Mouse (Mus musculus) cortical plate, adult 2 months (tissue): Measurements from ENCODE around the gene Spata31d1b. TPM values are rescaled to one million over a fixed set of nuclear protein-coding genes. Genes with fewer than 3 reads are reported as not detected.

ENCODE experiments used
- H3K27ac ChIP-seq: fragments of 200-500 bp; 2 replicates; pipeline ENCODE4 v1.5.1; 2012; ENCODE audit warnings: low read length, control low read depth, inconsistent platforms; ENCODE audit not compliant: insufficient read depth
- H3K4me1 ChIP-seq: fragments of 200-500 bp; 2 replicates; pipeline ENCODE4 v1.6.1; 2011; ENCODE audit warnings: low read length; ENCODE audit not compliant: control insufficient read depth, insufficient read depth
- H3K4me3 ChIP-seq: fragments of 200-500 bp; 2 replicates; pipeline ENCODE4 v1.5.1; 2011; ENCODE audit warnings: mild to moderate bottlenecking, low read length, control low read depth; ENCODE audit not compliant: insufficient read depth
- CTCF ChIP-seq: fragments of 200-500 bp; IDR thresholded peaks from 2 replicates; pipeline ENCODE4 v1.5.1; 2011; ENCODE audit warnings: mild to moderate bottlenecking, control low read depth, low read length; ENCODE audit not compliant: insufficient read depth; ENCODE audit errors: extremely low read depth
- POLR2A ChIP-seq: fragments of 200-500 bp; IDR thresholded peaks from 2 replicates; pipeline ENCODE4 v1.6.1; 2011; ENCODE audit warnings: mild to moderate bottlenecking, low read length, control low read depth; ENCODE audit not compliant: insufficient read depth; ENCODE audit errors: extremely low read depth
- polyA plus RNA-seq: library from polyadenylated mRNA; depleted of rRNA; stranded (reverse); fragments of >200 nt; gene quantifications from 2 replicates; pipeline ENCODE4 v1.2.3, GENCODE M21; 2012

The Spata31d1b gene
- polyA plus RNA-seq, 1 experiment, result 0.04 TPM

GRCm38 (mm10) chr13:59675151-59676011 lies 36.7 kb upstream of the Spata31d1b start, which contains the start of gene Golm1:
Gene Golm1 (minus strand): TSS chr13:59675811.
- Histone ChIP-seq H3K27ac (peak within 1 kb of the TSS; percentile 75; the same call in 1 of the 2 replicates), H3K4me3 (peak within 1 kb of the TSS; percentile 85), H3K4me1 (no peaks in the 10 kb centered on the region)
- TF ChIP-seq POLR2A (no peak), CTCF (no peak)

DNA sequence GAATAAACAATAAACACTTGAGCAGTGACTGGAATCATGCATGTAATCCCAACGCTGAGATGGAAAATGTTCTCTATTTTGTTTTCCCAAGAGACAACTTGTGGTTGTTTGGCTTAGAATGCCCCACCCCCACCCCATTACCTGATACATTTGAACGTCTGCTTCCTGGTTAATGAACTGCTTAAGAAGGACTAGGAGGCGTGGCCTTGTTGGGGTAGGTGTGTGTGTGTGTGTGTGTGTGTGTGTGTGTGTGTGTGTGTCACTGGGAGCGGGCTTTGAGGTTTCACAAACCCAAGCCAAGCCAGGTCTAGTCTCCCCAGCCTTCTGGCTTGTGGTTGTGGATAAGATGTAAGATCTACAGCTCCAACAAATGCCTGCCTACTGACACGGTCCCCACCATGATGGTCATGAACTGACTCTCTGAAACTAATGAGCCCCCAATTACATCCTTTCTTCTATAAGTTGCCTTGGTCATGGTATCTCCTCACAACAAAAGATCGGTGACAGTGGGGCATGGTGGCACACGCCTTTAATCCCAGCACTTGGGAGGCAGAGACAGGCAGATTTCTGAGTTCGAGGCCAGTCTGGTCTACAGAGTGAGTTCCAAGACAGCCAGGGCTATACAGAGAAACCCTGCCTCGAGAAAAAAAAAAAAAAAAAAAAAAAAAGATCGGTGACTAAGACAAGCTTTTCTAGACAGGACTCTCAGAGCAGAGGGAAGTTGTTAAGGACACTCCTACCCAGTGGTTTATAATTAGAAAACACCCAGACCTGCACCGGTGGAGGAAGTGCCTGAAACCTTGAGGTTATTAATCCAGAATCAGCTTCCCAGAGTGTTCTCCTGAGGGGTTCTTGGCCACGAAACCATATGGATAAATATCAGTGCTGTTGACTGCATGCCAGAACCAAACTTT lies 35.5 kb upstream of the Spata31d1b start:
- Histone ChIP-seq H3K4me1 (no peaks in the 10 kb centered on the region), H3K27ac (no peak overlapping the region), H3K4me3 (no peak overlapping the region; the same call in 1 of the 2 replicates)
- TF ChIP-seq CTCF, result no peak
- no peak for TF ChIP-seq POLR2A

DNA sequence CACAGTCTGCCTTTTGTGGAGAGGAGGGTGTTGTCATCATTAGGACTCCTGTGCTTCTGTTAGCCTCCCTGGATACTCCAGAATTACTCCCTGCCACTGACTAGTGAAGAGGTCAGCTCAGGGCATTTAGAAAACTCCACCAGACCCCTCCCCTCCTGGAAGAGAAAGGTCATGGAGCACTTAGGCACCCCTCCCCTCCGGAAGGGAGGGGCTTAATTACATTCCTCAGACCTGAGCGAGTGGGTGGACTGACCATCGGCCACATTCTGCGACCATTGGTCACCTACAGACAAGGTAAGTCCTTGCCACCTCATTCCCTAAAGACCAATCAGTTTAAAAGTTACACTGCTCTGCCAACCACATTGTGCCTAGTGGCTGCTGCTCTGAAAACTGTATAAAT lies 32.8 kb upstream of the Spata31d1b start:
- no peaks in the 10 kb centered on the region for H3K4me1 ChIP-seq
- no peak for TF ChIP-seq POLR2A
- no peak for TF ChIP-seq CTCF

GRCm38 (mm10) chr13:59679908-59680307 lies 32.2 kb upstream of the Spata31d1b start:
- Histone ChIP-seq H3K4me1 (no peaks in the 10 kb centered on the region), H3K27ac (no peak overlapping the region), H3K4me3 (no peak overlapping the region)
- no peak for TF ChIP-seq POLR2A
- no peak for TF ChIP-seq CTCF

More for the DNA sequence above, 32.8 kb upstream of the Spata31d1b start:
- Histone ChIP-seq H3K27ac (no peak overlapping the region), H3K4me3 (no peak overlapping the region)

- no peaks in the 10 kb centered on the region for H3K4me1 ChIP-seq
- H3K27ac ChIP-seq, result no peak overlapping the region
- TF ChIP-seq CTCF (no peak), POLR2A (no peak)
- no peak overlapping the region for H3K4me3 ChIP-seq
Observed at GRCm38 (mm10) chr13:59682629-59683028, 29.5 kb upstream of the Spata31d1b start.

- TF ChIP-seq CTCF (no peak), POLR2A (no peak)
- Histone ChIP-seq H3K27ac (no peak overlapping the region), H3K4me3 (no peak overlapping the region), H3K4me1 (no peaks in the 10 kb centered on the region)
Observed at GRCm38 (mm10) chr13:59685236-59685635, 26.8 kb upstream of the Spata31d1b start.

DNA sequence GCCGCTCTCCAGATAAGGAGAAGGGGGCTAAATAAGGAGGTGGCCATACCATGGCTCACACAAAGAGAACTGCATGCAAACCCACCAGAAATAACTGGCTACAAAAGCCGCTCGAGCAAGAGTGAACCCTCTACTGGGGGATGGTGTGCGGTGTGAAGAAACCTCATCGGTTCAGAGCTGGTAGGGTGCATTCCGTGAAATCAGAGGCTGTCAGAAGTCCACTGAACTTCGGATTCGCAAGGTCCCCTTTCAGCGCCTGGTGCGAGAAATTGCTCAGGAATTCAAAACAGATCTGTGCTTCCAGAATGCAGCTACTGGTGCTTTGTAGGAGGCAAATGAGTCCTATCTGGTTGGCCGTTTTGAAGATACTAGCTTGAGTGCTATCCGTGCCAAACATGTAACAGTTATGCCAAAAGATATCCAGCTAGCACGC lies 23.7 kb upstream of the Spata31d1b start:
- H3K27ac ChIP-seq, result no peak overlapping the region
- no peak overlapping the region for H3K4me3 ChIP-seq
- no peaks in the 10 kb centered on the region for H3K4me1 ChIP-seq
- TF ChIP-seq POLR2A, result no peak
- TF ChIP-seq CTCF, result no peak

DNA sequence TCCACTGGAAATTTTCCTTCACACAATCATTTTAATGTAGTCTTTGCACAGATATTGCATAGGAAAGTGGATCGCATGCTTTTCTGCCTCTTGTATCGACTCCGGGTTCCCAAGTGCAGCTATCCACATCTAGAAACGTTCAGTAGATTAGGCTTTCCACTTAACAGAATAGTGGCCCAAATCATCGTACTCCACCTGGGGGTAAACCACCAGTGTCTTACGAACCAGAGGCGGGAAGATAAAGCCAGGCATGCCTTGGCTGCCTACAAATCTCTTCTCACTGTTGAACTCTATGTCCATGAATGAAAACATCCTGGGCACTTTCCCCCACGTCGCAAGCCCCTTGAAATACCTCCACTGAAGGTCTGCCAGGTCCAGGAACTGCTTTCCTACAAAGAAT lies 22.8 kb upstream of the Spata31d1b start:
- H3K4me3 ChIP-seq, result no peak overlapping the region
- no peak for TF ChIP-seq POLR2A
- TF ChIP-seq CTCF, result no peak
- no peak overlapping the region for H3K27ac ChIP-seq
- H3K4me1 ChIP-seq, result no peaks in the 10 kb centered on the region

DNA sequence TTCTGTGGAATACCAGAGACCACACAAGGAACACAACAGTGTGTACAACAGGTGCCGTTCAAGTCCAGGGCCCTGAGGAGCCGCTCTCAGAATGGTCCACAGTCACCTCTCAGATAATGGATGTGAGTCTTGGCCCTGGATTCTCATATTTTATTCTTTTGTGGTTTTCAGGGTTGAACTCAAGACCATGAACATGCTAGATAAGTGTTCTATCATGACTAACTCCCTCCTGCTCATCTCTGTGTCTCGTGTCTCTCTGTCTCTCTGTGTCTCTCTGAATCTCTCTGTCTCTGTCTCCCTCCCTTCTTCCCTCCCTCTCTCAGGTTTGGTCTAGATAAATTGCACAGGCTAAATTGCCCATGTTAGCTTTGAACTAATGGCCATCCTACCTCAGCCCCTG lies 22.2 kb upstream of the Spata31d1b start:
- TF ChIP-seq POLR2A, result no peak
- no peak for TF ChIP-seq CTCF
- H3K4me1 ChIP-seq, result no peaks in the 10 kb centered on the region
- H3K27ac ChIP-seq, result no peak overlapping the region
- no peak overlapping the region for H3K4me3 ChIP-seq
